Mouse (Mus musculus): Measurements from ENCODE around the gene Gm11992.

The Gm11992 gene

DNA sequence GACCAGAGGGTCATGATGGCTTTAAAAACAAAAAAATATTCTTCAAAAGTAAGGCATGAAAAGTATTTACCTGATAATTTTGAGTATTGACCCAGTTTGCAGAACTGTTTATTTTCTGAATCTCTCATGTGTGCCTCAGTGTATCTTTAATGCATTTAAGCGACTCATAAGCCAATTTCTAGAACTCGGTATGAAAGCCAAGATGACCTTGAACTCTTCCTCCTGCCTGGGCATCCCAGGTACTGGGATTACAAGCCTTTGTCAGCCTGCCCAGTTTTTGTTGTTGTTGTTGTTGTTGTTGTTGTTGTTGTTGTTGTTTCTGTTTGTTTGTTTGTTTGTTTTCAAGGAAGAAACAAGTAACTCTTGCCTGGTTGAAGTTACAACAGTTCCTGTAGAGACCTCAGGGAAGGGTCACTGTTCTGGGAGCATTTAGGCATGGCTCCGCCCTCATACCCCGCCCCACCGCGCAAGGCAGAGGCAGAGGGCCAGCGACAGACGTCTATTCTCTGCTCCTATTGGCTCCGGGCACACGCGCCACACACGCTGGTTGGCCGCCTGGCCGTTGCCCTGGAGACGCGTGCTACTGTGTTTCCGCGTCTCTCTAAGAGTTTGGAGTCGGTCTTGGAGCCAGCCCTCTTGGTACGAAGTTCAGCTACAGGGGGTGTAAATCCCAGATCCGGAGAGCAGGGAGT lies at the start of gene Gm11992:
Gene Gm11992, plus strand, starts transcription at position 584 of the 692 bp plus-strand sequence.
- ATAC-seq (ENCODE audit: low TSS enrichment) = peak; percentile 99

DNA sequence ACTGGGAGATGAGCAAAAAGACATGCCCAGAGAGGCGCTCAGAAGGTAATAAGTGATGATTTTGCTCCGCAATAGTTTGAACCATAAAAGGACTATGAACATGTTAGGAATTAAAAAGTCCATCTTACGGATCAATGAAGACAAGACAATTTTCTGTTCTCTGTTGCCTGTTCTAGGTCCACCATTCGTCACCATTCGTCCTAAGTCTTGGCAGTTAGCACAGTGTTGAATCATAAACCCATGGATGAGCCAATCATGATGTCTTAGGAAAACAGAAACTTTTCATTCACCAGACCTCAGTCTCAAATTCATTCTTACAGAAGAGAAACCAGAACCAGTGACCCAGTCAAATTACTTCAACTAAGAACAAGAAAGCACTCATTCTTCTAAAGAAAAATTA lies 39.6 kb upstream of the Gm11992 start:
- no peak for ATAC-seq (ENCODE audit: low TSS enrichment)

DNA sequence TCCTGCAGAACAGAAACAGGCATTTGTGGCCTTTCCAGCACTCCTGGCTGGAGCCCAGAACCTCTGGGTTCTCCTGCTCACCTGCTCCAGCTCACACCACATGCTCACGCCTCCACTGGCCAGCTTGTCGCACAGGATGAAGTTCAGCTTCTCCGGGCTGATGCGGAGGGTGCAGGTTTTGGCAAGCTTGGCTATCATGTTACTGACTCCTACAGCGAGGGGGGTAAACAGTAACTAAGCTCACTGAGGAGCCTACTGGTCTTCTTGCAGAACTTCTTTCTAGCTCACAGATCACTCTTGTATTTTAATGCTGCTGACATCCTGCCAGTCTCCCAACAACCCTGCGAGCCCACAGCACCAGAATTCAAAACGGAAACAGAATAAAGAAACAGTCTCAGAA lies 38.0 kb upstream of the Gm11992 start:
- ATAC-seq (ENCODE audit: low TSS enrichment) = peak; percentile 85

DNA sequence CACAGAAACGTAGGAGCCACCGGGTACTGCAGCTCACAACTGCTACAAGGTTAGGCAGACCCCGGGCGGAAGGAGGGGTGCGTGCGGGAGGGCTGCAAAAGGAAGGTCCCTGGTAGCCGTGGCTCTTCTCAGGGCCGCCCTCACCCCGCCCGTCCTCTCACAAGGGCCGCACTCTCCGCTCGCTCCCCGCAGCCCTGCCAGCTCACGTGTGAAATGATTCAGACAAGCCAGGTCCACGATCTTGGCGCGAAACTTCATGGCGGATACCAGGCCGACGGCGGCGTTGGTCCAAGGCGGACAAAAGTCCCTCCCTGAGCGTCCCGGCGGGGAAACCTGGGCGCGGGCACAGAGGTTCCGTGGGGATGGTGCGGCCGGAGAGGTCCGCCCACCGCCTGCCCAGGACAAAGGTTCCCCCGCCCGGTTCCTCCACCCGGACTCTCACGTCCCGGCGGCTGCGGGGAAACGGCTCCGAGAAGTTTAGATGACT lies 37.5 kb upstream of the Gm11992 start, which contains the start of gene Hus1:
Gene Hus1, minus strand, starts transcription at position 339 of the 487 bp plus-strand sequence.
- ATAC-seq (ENCODE audit: low TSS enrichment) = peak; percentile 98

DNA sequence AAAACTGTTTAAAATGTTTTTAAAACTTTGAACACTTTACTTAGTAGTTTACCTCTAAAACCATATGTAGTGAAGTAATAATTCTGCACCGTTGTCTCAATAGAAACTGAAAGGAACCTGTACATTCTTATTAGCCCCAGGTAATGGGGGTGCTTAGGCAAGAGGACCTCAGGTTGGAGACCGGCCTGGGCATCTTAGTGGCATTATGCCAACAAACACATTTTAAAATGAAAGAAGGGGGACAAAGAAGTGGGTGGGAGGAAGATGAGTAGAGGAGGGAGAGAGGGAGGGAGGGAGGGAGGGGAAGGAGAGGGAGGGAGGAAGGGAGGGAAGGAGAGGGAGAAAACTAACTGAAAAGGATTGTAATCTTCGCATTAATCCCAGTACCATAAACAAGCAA lies 37.0 kb upstream of the Gm11992 start:
- no peak for ATAC-seq (ENCODE audit: low TSS enrichment)

DNA sequence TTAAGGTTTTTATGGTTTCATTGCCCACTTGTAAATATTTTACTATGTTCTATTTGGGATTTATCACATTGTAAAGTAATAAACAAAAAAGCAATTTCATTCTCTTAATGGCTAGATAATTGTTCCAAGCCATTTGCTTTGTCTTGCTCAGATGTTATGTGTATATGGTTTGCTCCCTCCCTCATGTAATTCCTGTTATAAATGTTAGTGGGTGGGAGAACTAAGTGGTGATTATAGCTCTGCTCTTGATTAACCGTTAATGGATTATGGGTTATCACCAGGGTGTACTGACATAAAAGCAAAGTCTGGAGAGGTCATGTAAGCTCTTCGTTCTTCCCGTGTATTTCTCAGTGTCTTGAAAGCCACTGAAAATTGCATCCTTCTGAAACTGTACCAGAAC lies 33.7 kb upstream of the Gm11992 start:
- ATAC-seq (ENCODE audit: low TSS enrichment) = no peak

DNA sequence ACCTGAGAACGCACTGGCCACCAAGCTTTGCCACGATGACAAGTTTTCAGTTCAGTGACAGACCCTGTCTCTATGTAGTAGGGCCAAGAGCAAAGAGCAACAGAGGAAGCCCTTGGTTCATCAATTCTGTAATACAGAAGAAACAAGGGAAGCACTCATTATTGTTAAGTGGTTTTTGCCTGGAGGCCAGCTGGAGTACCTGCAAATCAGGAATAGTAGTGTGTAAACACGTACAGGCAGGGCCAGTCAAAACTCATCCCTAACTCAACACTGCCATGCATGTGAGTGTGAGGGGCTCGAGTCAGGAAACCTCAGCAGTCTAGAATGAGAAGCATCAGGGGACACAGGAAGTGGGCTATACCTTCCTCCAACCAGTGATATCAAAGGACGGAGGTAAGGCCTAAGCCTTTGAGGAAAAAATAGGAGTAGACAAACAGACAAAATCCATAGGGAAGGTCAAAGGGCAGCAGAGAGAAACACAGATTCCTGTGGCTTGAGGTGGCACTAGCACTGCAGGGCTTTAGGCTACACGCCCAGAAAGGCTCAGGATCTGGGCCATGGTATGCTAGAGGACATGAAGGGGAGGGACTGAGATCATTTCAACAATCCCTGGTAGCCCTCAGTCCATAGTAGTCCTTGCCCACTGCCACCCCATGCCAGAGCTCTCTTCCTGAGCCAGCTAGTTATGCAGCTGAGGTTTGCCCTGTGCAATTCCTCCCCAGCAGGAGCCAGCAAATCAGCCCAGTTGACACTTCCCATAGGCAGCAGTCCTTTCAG lies 29.7 kb upstream of the Gm11992 start:
- ATAC-seq (ENCODE audit: low TSS enrichment) = no peak

DNA sequence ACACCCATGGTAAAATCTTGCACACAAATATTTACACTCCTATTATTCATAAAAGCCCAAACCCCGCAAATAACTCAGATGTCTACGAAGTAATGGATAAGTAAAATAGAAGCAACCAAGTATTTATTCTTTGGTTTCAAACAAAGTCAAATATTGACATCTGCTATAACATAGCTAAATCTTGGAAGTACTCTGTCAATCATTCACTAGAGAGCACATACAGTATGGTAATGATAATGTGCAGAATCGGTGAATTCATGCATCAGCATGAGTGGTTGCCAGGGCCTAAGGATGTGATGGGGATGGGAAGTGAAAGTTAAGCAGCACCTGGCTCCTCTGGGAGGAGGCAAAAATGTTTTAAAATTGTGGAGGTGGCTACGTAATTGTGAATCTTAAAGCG lies 28.2 kb upstream of the Gm11992 start:
- ATAC-seq (ENCODE audit: low TSS enrichment) = no peak

DNA sequence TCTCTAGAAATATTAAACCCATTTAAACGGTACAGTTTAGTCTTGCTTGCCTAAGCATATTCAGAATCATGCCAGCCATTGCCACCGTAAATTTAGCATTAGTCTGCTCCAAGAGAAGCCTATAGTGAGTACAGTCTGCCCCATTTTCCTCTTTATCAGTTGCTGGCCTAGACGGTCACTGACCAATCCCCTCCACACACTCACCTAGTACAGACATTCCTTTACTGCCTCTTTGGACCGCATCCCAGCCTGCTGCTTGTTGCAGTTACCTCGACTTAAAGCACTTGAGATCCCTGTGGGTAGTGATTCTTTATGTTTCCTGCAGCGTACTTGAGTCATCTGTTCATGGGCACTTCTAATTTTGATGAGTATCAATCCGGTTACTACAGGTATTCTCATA lies 23.6 kb upstream of the Gm11992 start:
- no peak for ATAC-seq (ENCODE audit: low TSS enrichment)

DNA sequence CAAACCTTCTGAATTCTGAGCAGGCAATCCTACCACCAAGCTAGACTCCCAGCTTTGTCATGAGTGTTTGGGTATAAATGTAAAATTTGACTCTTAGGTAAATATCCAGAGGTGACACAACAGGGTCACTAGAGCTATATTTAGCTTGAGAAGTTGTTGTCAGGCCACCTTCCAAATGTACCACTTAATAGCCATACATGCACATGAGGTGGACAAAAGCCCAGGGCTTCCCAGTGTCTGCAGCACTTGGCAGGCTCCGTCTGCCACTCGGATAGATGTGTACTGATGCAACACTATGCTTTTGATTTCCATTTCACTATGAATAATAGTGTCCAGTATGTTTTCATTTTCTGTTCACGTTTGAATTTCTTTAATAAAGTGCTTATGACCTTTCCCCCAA lies 23.2 kb upstream of the Gm11992 start:
- ATAC-seq (ENCODE audit: low TSS enrichment) = no peak

DNA sequence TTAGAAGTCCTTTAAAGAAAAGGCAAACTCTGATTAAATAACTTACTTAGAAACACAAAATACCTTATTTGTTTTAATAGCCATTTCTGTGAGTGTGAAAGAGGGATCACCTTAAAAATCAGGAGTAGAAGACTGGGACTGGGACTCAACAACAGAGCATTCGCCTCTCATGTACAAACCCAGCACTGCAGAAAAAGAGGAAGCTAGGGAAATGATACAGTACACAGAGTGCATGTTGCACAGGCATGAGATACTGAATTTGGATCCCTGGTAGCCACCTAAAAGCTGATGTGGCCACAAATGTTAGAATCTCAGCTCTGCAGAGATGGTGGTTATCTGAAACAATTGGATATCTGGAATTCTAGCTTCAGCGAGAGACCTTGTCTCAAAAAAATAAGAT lies 16.9 kb upstream of the Gm11992 start:
- no peak for ATAC-seq (ENCODE audit: low TSS enrichment)

DNA sequence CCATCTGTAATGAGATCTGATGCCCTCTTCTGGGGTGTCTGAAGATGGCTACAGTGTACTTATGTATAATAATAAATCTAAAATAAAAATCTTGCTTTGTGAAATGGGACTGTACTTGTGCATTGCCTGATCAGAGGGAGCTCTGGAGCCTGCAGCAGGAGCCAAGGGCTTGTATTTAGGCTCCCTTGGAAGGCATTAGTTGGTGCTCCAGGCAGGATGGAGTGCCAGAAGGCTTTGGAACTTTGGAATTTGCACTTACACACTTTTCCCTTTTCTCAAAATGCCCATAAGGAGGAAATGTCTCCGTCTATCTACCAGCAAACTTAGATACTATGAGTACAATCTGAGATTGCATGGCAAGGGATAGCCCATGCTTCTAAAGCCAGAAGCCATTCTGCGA lies 1.8 kb upstream of the Gm11992 start:
- no peak for ATAC-seq (ENCODE audit: low TSS enrichment)

DNA sequence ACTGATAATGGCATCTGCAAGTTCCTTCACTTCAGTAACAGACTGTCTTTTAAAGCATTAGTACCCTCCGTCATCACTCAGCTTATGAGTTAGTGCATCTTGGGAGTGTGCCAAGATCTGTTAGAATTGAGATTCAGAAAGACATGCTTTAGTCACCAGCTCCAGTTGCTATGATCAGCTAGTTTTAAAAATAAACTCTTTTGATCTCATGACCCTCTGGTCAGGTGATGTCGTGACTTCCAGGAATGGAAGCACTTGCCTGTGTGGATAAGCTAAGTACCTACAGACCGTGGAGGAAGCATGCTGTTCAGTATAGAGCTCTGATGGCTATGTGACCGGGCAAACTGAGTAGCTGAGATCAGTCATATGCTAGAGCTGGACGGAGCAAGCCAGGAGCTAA lies 1.4 kb upstream of the Gm11992 start:
- ATAC-seq (ENCODE audit: low TSS enrichment) = no peak

DNA sequence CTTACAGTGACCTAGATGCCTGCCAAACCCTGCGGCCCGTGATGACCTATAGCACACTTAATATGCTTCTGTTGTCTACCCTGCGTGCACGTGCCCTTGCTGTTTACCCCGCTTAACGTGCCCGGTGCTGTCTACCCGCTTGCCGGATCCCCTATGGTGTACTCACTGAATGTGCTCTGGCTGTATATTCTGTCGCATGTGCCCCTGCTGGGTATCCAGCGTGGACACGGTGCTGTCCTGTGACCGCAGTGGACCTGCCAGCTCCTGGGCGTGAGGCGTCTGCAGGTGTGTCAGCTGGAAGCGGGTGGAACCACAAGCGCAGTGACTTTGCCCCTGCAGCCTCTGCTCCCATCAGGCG lies 288 bp downstream of the Gm11992 start, which contains the start of gene Sun3:
Gene Sun3, minus strand, starts transcription at position 289 of the 358 bp plus-strand sequence.
- ATAC-seq (ENCODE audit: low TSS enrichment) = peak; percentile 61

DNA sequence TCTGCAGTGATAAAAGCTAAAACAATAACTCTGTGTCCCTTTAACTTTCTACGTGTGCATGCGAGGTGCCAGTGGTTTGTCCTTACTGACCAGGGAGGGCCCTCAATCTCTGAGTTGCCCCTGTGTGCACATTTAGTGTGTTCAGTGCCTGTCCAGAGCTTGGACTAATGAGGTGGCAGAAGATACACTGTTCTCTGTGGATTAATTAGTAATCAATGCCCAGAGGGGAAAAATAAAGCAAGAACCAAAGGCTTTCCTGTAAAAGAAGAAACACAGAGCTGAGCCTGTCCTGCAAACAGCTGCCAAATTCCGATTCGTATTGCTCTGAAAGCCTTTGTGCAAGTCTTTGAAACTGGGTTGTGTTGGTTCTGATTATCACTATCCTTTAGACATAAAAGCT lies 1.8 kb downstream of the Gm11992 start:
- ATAC-seq (ENCODE audit: low TSS enrichment) = no peak

DNA sequence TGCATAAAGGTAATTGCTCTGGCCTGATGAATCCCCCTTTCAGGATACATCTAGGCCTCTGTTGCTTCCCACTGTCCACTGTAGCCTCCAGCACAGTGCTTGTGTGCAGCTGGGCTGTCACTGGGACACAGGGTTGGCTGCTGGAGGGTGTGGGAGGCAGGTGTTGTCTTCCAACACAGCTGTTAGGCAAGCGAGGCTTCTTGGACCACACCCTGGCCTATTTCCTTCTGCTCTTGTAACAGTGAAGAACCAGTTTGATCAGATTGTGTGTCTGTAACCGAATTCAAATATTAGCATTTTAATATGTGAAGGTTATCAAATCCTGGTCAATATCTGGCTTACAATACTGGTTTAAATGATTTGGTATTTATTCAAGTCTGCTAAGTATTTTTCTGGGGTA lies 3.5 kb downstream of the Gm11992 start:
- ATAC-seq (ENCODE audit: low TSS enrichment) = no peak

DNA sequence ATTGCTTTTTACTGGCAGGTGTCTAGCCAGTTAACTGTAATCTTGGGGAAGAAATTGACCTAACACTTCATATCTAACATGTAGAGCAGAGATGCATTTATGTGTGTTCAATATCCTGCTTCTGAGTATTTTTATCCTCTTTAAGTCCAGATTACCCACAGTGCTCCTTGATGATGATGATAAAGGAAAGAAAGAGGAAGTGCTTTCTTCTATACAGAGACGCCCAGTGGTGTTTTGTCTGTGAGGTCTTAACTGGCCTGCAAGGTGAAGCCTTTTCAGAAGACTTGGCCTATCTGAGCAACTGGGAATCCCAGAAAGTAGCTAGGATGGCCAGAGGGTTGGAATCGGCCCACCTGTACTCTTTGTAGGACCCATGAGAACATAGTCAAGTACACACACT lies 8.5 kb downstream of the Gm11992 start:
- no peak for ATAC-seq (ENCODE audit: low TSS enrichment)

DNA sequence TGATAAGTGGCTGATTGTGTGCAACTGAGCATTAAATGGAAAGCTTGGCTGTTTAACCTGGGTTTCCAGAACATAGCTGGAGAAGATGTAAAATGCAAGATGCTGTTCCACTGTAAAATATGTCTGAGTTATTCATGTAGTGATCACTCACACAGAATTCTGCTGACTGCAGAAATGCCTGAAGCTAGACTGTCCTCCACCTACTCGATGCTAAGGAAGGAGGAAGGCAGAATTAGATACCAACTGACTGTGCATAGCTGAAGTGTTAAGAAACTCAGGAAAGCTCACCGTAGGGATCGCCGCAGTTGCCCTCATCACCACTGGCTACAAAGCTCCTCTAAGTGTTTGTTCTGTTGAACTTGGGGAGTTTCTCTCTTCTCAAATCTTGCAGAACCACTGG lies 9.3 kb downstream of the Gm11992 start:
- peak; percentile 98 for ATAC-seq (ENCODE audit: low TSS enrichment)

DNA sequence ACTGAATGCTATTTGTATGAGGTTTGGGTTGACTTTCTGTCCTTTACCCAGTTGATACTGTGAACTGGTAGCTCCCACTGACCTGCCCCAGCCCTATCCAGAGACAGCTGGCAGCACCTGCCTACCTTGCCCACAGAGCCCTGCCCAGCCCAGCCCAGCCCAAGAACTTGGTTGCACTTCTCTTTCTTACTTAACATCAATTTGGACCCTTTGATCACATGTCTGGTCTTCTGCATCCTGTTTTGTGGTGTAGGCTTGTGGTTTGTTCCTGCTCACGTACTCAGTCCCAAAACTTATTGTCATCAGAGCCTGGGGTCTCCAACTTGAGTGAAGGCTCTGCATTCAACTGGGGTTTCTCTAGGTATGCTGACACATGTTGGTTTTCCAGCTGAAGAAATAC lies 11.6 kb downstream of the Gm11992 start:
- no peak for ATAC-seq (ENCODE audit: low TSS enrichment)

DNA sequence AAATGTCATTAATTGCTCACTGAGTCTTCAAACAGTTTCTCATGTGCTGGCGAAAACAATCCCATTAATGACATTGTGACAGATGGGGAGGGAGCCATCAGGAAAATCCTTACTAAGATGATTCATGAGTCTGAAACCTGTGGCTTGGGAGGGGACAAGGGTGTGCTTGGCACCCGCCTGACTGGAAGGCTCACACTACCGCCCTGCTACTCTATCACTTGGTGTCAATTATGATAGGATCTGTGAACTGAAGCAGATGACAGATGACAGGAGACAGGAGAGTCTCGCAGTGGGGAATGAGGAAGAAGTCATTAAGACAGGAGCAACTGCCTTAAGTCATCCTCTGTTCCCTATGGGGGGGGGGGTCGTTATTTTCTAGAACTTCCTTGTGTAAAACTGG lies 12.1 kb downstream of the Gm11992 start:
- ATAC-seq (ENCODE audit: low TSS enrichment) = no peak

DNA sequence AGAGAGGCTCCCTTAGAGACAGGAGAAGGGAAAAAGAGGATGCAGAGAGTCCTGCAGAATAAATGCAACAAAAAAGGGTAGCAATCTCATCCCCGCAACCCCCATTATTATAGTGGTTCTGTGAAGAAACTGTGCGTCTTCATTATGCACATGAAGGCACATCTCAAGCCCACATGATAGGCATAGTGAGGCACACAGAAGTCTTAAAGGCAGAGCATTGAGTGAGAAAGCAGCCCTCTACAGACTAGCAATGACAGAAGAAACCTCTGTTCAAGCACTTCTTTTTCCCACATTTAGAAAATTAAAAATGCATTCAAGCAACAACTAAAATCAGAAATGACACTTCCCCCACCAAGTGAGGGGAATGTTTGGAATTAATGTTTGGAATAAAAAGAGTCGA lies 28.1 kb downstream of the Gm11992 start:
- no peak for ATAC-seq (ENCODE audit: low TSS enrichment)

DNA sequence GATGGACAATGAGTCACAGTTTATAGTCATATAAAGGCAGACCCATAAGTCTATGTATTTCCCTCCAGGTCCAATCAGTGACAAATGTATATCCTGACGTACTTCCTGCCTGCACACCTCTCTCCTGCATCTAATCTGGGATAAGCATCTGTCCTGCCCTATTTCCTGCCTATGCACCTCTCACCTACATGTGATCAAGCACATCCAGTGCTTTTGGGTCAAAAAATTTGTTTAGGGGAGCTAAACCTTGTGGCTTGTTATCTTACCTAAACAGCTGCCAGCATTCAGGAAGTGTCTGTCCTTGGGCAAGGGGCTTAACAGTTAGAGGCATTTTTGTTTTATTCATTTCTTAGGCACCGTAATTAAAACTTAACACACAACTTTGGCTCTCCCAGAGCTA lies 64.8 kb downstream of the Gm11992 start:
- no peak for ATAC-seq (ENCODE audit: low TSS enrichment)

DNA sequence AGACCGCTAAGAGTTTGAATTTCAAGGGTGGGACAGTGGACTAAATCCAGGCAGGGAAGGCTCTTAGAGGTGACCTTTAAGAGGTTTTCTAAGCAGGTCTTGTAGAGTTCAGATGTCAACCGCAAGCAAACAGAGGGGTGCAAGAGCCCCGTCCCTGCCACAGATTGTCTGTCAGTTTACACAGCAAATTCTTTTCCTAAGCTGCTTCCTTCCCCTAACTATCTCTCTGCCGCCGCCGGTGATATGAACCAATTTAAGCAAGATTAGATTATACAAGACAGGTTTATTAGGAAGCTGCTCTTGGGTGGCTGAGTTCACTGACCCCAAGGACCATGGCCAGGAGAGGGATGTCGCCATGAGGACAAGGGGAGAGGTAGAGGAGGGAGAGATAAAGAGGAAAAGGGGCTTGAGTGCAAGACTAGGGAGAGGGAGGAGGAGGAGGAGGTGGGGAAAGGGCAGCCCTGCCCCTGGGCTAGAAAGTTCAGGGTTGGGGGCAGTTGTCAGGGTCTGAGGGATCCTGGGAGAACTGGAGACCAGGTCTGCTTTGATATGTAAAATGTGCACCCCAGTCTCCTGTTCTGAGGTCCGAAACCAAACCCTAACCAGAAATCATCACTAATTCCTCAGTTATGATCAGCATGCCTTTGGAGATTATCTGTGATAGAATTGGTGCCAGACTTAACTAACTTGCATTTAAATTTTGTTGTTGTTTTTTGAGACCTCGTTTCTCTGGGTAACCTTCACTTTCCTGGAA lies 67.2 kb downstream of the Gm11992 start:
- ATAC-seq (ENCODE audit: low TSS enrichment) = no peak
